Mouse (Mus musculus) effector memory CD4-positive, alpha-beta T cell, adult 5 months (primary cell): ENCODE data around the gene Macrod2. TPM values are rescaled to one million over a fixed set of nuclear protein-coding genes. Genes with fewer than 3 reads are reported as not detected.

Experiments
- polyA plus RNA-seq: library from polyadenylated mRNA; unstranded; fragments of 100-300 nt; shearing (Covaris generic); gene quantifications from one replicate; pipeline ENCODE4 v1.2.1, GENCODE M21; 2017

Macrod2 gene
- polyA plus RNA-seq = 0.62 TPM

GRCm38 (mm10) chr2:140395179-140395578, at the start of gene Macrod2:
TSS of gene Macrod2 (plus strand) at chr2:140395309.

GRCm38 (mm10) chr2:140389525-140389924, 5.6 kb upstream of the Macrod2 start, which contains the start of gene Sel1l2:
TSS of gene Sel1l2 (minus strand) at chr2:140389706.

DNA sequence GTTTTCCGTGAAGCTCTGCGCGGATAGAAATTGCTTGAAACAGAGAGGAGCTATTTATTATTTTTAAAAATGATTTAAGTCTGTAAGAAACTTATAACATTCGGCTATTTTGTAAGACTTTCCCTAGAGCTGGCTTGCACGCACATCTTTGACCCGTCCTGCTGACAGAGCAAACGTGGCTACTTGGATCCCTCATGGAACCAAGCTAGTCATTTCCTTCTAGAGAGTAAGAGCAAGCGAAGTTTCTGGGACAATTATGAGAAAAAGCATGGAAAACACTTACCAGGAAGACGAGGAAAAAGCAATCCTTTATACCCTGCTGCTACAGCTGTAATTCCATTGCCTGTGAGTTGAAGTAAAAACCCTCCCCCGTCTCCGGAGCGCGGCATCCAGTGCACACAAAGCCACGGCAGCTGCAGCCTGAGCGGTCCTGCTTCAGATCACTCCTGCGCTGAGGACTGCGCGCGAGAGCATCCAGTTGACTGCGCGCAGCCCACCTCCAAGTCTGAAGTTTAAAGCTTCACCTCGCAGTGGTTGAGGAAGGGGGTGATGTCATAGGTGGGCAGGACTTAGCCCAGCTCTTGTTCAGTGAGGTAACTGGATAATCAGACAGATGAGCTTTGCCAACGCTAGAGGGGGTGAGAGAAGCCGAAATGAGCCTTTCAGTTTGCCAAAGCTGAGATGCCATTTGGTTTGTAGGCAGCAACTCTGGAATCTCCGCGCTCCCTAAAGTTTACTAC, 276.0 kb downstream of the Macrod2 start, which contains the start of gene Flrt3:
TSS of gene Flrt3 (minus strand) at position 507 of the 740 bp plus-strand sequence.

Other genes with a start within 250 kb of the Macrod2 start
- gene Gm17374, start 243.3 kb upstream of the Macrod2 start, polyA plus RNA-seq = not detected
- 13.8 TPM for gene Esf1, start 224.7 kb upstream of the Macrod2 start, polyA plus RNA-seq
- gene Ndufaf5, start 224.7 kb upstream of the Macrod2 start, polyA plus RNA-seq = 16.1 TPM
- gene Sel1l2, start 5.6 kb upstream of the Macrod2 start, polyA plus RNA-seq = not detected